Mouse (Mus musculus): ENCODE results near the gene Csf3r.

Gene Csf3r

DNA sequence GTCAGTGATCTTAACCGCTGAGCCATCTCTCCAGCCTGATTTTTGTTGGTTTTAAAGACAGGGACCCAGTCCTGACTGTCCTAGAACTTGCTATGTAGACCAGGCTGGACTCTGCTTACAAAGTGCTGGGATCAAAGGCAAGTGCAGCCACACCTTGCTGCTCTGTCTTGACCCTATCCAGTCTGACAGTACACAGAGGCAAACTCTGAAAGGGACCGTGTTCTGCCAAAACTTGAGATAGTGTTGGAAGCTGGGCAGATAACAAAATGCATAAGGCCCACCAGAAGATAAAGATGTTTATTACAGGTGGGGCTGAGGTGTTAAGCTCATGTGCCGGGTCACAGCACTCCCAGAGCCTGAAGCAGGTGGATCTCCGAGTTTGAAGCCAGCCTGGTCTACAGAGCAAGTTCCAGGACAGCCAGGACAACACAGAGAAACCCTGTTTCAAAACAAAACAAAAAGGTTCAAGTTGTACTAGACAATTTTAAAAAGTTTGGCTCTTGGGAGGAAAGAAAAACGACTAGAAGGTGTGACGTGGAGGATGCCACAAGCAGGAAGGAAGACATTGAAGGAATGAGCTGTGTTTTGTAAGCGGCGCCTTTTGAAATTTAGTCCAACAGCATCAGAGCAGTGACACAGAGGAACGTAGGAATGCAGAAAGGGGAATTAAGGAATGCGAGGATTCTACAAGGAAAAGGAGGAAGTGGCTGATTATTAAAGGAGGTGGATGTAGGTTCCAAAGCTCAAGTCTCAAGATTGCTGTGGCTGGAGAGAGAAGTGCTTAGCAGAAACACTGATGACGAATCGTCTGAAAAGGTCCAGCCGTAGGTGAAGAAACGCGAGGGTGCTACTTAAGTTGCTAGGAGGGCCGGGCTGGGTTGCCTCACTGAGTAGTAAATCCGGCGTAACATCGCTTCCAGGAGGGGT, 33.1 kb downstream of the Csf3r start:
- no peak for DNase-seq (ENCODE audit: low spot score)

GRCm38 (mm10) chr4:126058134-126058996, 34.0 kb downstream of the Csf3r start, which contains the start of gene Oscp1:
Gene Oscp1, plus strand, starts transcription at chr4:126058565.
- peak; percentile 90 for DNase-seq (ENCODE audit: low spot score)

DNA sequence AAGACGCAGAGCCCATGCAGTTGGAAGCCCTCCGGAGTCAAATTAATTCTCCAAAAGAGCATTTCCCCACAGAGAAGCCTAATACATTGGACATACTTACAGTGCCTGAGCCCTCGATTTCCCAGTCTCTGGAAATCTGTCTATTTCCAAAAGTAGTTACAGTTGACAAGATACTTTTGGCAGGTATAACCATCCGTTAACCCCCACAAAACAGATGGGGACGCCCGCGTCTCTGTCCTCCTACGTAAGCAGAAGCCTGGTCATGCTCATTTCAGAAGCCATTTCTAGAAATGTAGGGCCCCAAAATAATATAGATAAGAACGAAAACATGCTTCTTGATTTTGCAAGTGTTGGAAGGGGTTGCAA, 34.6 kb downstream of the Csf3r start:
- no peak for DNase-seq (ENCODE audit: low spot score)

DNA sequence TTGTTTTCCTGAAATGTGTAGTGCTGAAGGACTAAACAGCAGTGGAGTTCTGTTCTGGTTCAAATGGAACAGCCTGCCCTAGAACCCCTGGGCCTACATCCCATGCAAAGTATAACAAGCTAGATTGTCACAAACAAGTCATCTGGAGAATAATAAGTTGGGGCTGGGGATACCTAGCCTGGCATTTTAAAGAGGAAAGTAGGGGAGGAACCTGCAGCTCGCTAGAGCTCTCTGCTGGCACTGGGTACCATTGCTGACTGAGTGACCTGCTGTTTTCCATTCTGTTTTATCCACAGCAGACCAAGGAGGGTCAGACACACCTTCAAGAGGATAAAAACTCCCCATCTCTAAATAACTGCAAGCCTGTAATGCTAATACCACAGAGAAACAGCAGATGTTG, 38.5 kb downstream of the Csf3r start:
- peak; percentile 52 for DNase-seq (ENCODE audit: low spot score)

DNA sequence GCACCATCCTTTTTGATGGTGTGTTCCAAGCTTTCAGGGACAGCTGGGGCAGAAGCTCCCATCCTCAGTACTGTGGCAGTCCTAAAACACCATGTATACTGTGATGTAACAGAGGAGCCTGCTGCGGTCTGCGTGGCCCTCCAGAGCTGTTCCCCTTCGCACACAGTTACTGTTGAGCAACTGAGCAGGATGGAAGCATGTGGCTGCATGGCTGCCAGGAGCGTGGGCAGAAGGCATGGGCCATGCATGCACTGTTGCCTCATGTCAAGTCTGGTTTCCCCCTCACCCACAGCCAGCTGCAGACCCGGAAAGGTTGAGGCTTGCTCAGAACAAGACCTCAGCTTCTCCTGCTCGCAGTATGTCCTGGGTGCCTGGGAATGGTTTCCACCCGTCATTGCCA, 40.9 kb downstream of the Csf3r start:
- peak; percentile 40 for DNase-seq (ENCODE audit: low spot score)

DNA sequence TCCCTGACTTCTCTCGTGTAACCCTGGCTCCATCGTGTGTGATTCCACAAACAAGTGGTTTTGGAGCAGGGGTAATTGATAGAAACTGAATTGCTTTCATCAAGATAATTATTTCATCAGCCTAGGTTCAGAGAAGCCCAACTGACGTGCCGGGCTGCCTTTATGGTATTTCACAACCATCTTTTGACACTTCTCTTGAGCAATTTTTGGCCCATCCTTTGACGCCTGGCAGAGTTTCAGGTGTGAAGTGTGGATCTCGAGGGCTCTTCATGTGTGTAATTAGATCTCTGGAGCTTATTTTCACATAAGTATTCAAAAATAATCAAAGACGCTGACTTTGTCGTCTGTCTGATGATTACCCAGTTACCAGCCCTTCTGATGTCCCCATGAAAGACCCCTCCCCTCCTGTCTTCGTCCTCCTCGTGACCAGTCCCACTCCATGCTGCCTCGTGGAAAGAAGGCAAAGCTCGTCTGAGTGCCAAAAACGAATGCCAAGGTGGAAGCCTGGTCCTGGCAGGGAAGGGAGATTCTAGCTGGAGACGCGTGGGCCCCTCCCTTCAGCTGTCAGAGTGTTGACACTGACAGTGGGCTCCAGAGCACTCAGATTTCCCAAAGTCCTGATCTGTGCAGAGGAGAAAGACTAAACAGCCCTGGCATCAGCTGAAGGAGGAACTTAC, 43.2 kb downstream of the Csf3r start:
- peak; percentile 42 for DNase-seq (ENCODE audit: low spot score)

GRCm38 (mm10) chr4:126068842-126069241, 44.5 kb downstream of the Csf3r start:
- no peak for DNase-seq (ENCODE audit: low spot score)

GRCm38 (mm10) chr4:126077833-126078232, 53.5 kb downstream of the Csf3r start:
- DNase-seq (ENCODE audit: low spot score) = no peak

GRCm38 (mm10) chr4:126079266-126079665, 54.9 kb downstream of the Csf3r start:
- DNase-seq (ENCODE audit: low spot score) = peak; percentile 51

GRCm38 (mm10) chr4:126081601-126082000, 57.3 kb downstream of the Csf3r start:
- DNase-seq (ENCODE audit: low spot score) = no peak

DNA sequence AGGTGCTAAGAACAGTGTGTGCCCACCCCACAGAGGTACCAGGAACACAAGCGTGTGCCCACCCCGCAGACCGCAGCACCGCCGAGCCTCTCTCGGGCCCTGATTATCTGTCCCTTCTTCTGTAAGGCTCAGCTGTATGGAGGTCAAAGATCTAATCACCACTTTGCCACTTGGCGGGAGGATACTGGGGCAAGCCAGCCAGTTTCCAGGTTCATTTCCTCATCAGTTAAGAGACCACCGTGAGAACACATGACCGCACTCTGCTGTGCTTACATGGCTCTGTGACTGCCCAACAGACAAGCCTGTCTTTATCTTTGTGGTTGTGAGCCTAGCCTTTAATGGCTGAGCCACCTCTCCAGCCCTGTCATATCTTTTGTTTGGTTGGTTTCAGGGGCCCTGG, 58.7 kb downstream of the Csf3r start:
- no peak for DNase-seq (ENCODE audit: low spot score)

DNA sequence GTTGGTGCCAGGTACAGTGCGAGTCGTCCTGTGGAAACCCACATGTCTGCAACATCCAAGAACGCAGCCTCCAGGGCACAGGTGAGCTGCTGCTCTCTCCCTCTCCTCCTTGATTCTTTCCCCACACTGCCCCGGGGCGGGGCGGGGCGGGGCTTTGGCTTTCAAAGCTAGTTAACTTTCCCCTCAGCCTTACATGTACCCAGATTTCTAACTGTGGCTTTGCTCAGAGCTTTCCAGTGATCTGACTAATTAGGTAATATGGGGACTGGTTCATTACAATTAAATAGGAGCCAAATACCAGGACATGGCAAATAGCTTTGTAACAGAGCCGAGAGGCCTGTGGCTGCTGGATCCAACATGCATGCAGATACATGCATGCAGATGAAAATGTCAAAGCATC, 60.0 kb downstream of the Csf3r start:
- no peak for DNase-seq (ENCODE audit: low spot score)

DNA sequence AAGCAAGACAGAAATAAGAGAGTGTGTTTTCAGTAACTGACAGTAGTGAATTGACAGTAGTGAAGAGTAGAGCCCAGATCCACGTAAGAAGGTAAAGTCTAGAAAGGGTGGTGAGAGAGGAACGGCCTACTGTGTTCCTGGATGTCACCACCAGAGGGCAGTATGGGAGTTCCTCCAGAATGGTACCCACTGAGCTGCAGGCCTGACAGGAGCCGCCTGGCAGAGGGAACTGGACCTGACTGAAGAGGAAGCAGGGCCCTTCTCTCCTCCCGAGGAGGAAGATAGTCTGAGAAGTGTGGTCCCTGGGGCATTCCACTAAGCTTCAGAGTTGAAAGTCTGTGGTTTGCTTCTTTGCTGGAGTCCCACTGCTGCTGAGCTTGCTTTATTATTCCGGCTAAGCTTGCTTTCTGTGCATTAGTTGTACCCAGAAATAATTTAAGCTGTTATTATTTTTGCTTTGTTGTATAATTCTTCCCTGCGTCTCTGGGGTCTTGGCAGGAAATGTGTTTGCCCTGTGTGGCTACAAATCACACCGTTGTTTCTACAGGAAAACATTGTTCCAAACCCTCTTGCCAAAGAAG, 61.7 kb downstream of the Csf3r start:
- DNase-seq (ENCODE audit: low spot score) = peak; percentile 88

- DNase-seq (ENCODE audit: low spot score) = no peak
Observed at GRCm38 (mm10) chr4:126090101-126090847, 65.9 kb downstream of the Csf3r start.

DNA sequence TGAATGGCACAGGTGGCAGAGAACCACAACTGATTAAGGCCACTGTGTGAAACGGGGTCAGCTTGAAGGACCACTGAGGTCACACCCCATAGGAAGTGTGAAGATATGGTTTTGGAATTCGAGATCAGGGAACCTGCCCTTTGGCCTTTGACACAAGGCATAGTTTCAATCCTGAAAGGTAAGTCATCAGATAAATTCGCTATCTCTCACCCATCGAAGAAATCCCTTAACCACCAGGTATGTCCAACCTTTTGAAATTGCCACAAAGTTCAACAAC, 66.4 kb downstream of the Csf3r start:
- DNase-seq (ENCODE audit: low spot score) = no peak

GRCm38 (mm10) chr4:126091873-126092272, 67.5 kb downstream of the Csf3r start:
- no peak for DNase-seq (ENCODE audit: low spot score)

Measured in adipocyte (in vitro differentiated cells).